Mouse (Mus musculus): ENCODE data around the gene Rab26. TPM values are rescaled to one million over a fixed set of nuclear protein-coding genes. Genes with fewer than 3 reads are reported as not detected.

Rab26 gene
- total and polyA plus RNA-seq, 3 experiments, result 0.36 to 1.3 (median 0.40) TPM

GRCm38 (mm10) chr17:24572651-24573245 is 38.7 kb upstream of the Rab26 start:
- Histone ChIP-seq H3K27me3 (replicated peaks) (no peaks in the 10 kb centered on the region), H3K4me2 (ENCODE audit: insufficient read depth, low read depth, poor library complexity, severe bottlenecking) (no peak overlapping the region), H3K27ac (ENCODE audit: insufficient read depth, low read depth) (no peak overlapping the region), H3K79me2 (replicated peaks; ENCODE audit: control insufficient read depth, extremely low read depth, insufficient read depth, poor library complexity, severe bottlenecking) (no peaks in the 10 kb centered on the region), H3K9me3 (replicated peaks; ENCODE audit: low read length) (no peaks in the 10 kb centered on the region), H3K9ac (ENCODE audit: insufficient read depth, low read depth) (no peak overlapping the region), H3K36me3 (replicated peaks in 1 of 2; ENCODE audit: control insufficient read depth in 1 of 2, insufficient read depth in 1 of 2, low read length in 1 of 2) (peaks cover 50 to 96% of the 10 kb centered on the region in 2 experiments), H3K4me3 (replicated peaks in 1 of 3; ENCODE audit: low read depth in 2 of 3, low read length in 2 of 3, poor library complexity in 1 of 3) (no peak overlapping the region), H3K4me1 (ENCODE audit: control insufficient read depth in 1 of 2, insufficient read depth in 2 of 2) (peaks cover 2 to 15% of the 10 kb centered on the region in 2 experiments; a peak in 2 of 4 replicates)
- in situ Hi-C loops (cut with MboI; ENCODE audit: low pct_ligation_motif_present, low pct_unique_long_range_greater_than_20kb, low sequenced_read_pairs), result no loop called here
- dilution Hi-C loops (cut with MboI; ENCODE audit: extremely low pct_ligation_motif_present, extremely low pct_unique_long_range_greater_than_20kb, low sequenced_read_pairs), result no loop called here
- DNase-seq (ENCODE audit: extremely low read depth), result no peak
- TF ChIP-seq MYC (IDR thresholded peaks at IDR 0.05; ENCODE audit: low read depth, low read length) (no peak), MAFK (IDR thresholded peaks at IDR 0.05; ENCODE audit: insufficient replicate concordance, low read length) (no peak), JUND (conservative IDR thresholded peaks at IDR 0.05; ENCODE audit: low read depth, low read length) (no peak), RCOR1 (conservative IDR thresholded peaks at IDR 0.05; ENCODE audit: low read depth, low read length) (no peak), MAZ (IDR thresholded peaks at IDR 0.05; ENCODE audit: low read depth, low read length) (no peak), USF1 (IDR thresholded peaks at IDR 0.05; ENCODE audit: low read depth, low read length) (no peak), TBP (conservative IDR thresholded peaks at IDR 0.05; ENCODE audit: low read depth, low read length) (no peak), ZC3H11A (IDR thresholded peaks at IDR 0.05; ENCODE audit: low read depth, low read length) (no peak), SMC3 (IDR thresholded peaks at IDR 0.05; ENCODE audit: low read depth, low read length) (no peak), ZNF384 (IDR thresholded peaks at IDR 0.05; ENCODE audit: low read depth, low read length) (no peak), POLR2AphosphoS2 (IDR thresholded peaks at IDR 0.05; ENCODE audit: low read depth, low read length) (no peak), HCFC1 (IDR thresholded peaks at IDR 0.05; ENCODE audit: low read depth, low read length) (no peak), IRF4 (IDR thresholded peaks at IDR 0.05; ENCODE audit: low read depth, low read length) (no peak), ZKSCAN1 (IDR thresholded peaks at IDR 0.05; ENCODE audit: borderline replicate concordance, low read depth, low read length) (no peak), MAX (IDR thresholded peaks at IDR 0.05; ENCODE audit: low read length) (no peak), NELFE (IDR thresholded peaks at IDR 0.05; ENCODE audit: low read depth, low read length) (no peak), CTCF (conservative IDR thresholded peaks at IDR 0.05 in 1 of 2, IDR thresholded peaks at IDR 0.05 in 1 of 2; ENCODE audit: low read depth in 2 of 2, low read length in 2 of 2) (no peak), TCF12 (IDR thresholded peaks at IDR 0.05; ENCODE audit: low read depth, low read length) (no peak), PAX5 (IDR thresholded peaks at IDR 0.05; ENCODE audit: low read length) (no peak)

DNA sequence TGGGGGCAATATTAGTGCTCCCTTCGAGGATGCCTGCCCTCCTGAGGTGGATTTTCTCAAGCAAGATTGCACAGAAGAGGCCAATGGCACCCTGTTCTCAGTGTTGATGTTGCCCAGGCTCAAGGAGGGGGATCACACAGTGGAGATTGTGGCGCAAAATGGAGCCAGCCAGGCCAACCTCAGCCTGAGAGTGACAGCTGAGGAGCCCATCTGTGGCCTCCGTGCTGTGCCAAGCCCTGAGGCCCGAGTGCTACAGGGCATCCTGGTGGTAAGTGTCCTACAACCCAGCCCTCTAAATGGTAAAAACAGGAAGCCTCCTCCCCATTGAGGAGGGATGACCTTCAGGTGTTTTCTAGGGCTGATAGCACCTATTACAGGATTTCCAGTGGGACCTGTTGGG is 35.8 kb upstream of the Rab26 start:
- no peaks in the 10 kb centered on the region for H3K4me1 ChIP-seq (ENCODE audit: control insufficient read depth in 1 of 2, insufficient read depth in 2 of 2)
- no peaks in the 10 kb centered on the region for H3K27me3 ChIP-seq (replicated peaks)
- no peaks in the 10 kb centered on the region for H3K9me3 ChIP-seq (replicated peaks; ENCODE audit: low read length)
- no peak overlapping the region for H3K9ac ChIP-seq (ENCODE audit: insufficient read depth, low read depth)
- H3K4me3 ChIP-seq (replicated peaks in 1 of 3; ENCODE audit: low read depth in 2 of 3, low read length in 2 of 3, poor library complexity in 1 of 3), result no peak overlapping the region
- TF ChIP-seq NRF1 (IDR thresholded peaks at IDR 0.05; ENCODE audit: low read depth, low read length) (no peak), ETS1 (conservative IDR thresholded peaks at IDR 0.05; ENCODE audit: low read depth, low read length) (no peak), ZKSCAN1 (IDR thresholded peaks at IDR 0.05; ENCODE audit: borderline replicate concordance, low read depth, low read length) (no peak), KAT2A (IDR thresholded peaks at IDR 0.05; ENCODE audit: insufficient replicate concordance, low read length) (no peak), ZNF384 (IDR thresholded peaks at IDR 0.05; ENCODE audit: low read depth, low read length) (no peak), ZC3H11A (IDR thresholded peaks at IDR 0.05; ENCODE audit: low read depth, low read length) (no peak), CHD2 (IDR thresholded peaks at IDR 0.05; ENCODE audit: low read length) (no peak), MEF2A (IDR thresholded peaks at IDR 0.05; ENCODE audit: borderline replicate concordance, low read depth, low read length) (no peak), POLR2AphosphoS2 (IDR thresholded peaks at IDR 0.05; ENCODE audit: low read depth, low read length) (no peak), IRF4 (IDR thresholded peaks at IDR 0.05; ENCODE audit: low read depth, low read length) (no peak), NELFE (IDR thresholded peaks at IDR 0.05; ENCODE audit: low read depth, low read length) (no peak), SIN3A (IDR thresholded peaks at IDR 0.05; ENCODE audit: low read length) (no peak), ELF1 (IDR thresholded peaks at IDR 0.05; ENCODE audit: low read depth, low read length) (no peak), HCFC1 (IDR thresholded peaks at IDR 0.05; ENCODE audit: low read depth, low read length) (no peak)
- DNase-seq (ENCODE audit: extremely low read depth), result no peak
- no peak overlapping the region for H3K27ac ChIP-seq (ENCODE audit: insufficient read depth, low read depth)
- no peak overlapping the region for H3K4me2 ChIP-seq (ENCODE audit: insufficient read depth, low read depth, poor library complexity, severe bottlenecking)
- in situ Hi-C loops (cut with MboI; ENCODE audit: low pct_ligation_motif_present, low pct_unique_long_range_greater_than_20kb, low sequenced_read_pairs) (no loop called here), dilution Hi-C loops (cut with MboI; ENCODE audit: extremely low pct_ligation_motif_present, extremely low pct_unique_long_range_greater_than_20kb, low sequenced_read_pairs) (no loop called here)
- peaks cover 44 to 97% of the 10 kb centered on the region in 2 experiments for H3K36me3 ChIP-seq (replicated peaks in 1 of 2; ENCODE audit: control insufficient read depth in 1 of 2, insufficient read depth in 1 of 2, low read length in 1 of 2)
- no peaks in the 10 kb centered on the region for H3K79me2 ChIP-seq (replicated peaks; ENCODE audit: control insufficient read depth, extremely low read depth, insufficient read depth, poor library complexity, severe bottlenecking)
